Mouse (Mus musculus): ENCODE results near the gene 2210407C18Rik.

- TF ChIP-seq CTCF (IDR thresholded peaks at IDR 0.05; ENCODE audit: low read depth) (no peak), EP300 (optimal IDR thresholded peaks at IDR 0.05) (no peak)
These were observed 22.4 kb upstream of the 2210407C18Rik start for GRCm38 (mm10) chr11:58638176-58638701.

Measured in stomach, postnatal 0 days (tissue).